Mouse (Mus musculus): Measurements from ENCODE around the gene Gm47995. TPM values are rescaled to one million over a fixed set of nuclear protein-coding genes. Genes with fewer than 3 reads are reported as not detected.
"Not testable (repeated sequence)": the region's sequence is repeated elsewhere in the genome, so short reads cannot be mapped to it uniquely, and the experiment has no call there.

Gene Gm47995
- total and polyA plus RNA-seq, 3 experiments = not detected

GRCm38 (mm10) chr1:151202771-151203170 lies 4.5 kb downstream of the Gm47995 start:
- H3K27ac ChIP-seq (ENCODE audit: insufficient read depth, low read depth); in situ Hi-C loops (cut with MboI; ENCODE audit: low pct_ligation_motif_present, low pct_unique_long_range_greater_than_20kb, low sequenced_read_pairs); dilution Hi-C loops (cut with MboI; ENCODE audit: extremely low pct_ligation_motif_present, extremely low pct_unique_long_range_greater_than_20kb, low sequenced_read_pairs): not testable (repeated sequence)

GRCm38 (mm10) chr1:151203818-151204217 lies 5.6 kb downstream of the Gm47995 start, which contains the start of gene 3110040M04Rik:
Gene 3110040M04Rik, plus strand, starts transcription at chr1:151204121.
- H3K4me2 ChIP-seq (ENCODE audit: insufficient read depth, low read depth, poor library complexity, severe bottlenecking); H3K27me3 ChIP-seq (replicated peaks); H3K4me1 ChIP-seq (ENCODE audit: control insufficient read depth in 1 of 2, insufficient read depth in 2 of 2); H3K4me3 ChIP-seq (replicated peaks in 1 of 3; ENCODE audit: low read depth in 2 of 3, low read length in 2 of 3, poor library complexity in 1 of 3); in situ Hi-C loops (cut with MboI; ENCODE audit: low pct_ligation_motif_present, low pct_unique_long_range_greater_than_20kb, low sequenced_read_pairs); H3K36me3 ChIP-seq (replicated peaks in 1 of 2; ENCODE audit: control insufficient read depth in 1 of 2, insufficient read depth in 1 of 2, low read length in 1 of 2); H3K9me3 ChIP-seq (replicated peaks; ENCODE audit: low read length); DNase-seq (ENCODE audit: extremely low read depth); H3K27ac ChIP-seq (ENCODE audit: insufficient read depth, low read depth); H3K9ac ChIP-seq (ENCODE audit: insufficient read depth, low read depth); dilution Hi-C loops (cut with MboI; ENCODE audit: extremely low pct_ligation_motif_present, extremely low pct_unique_long_range_greater_than_20kb, low sequenced_read_pairs); H3K79me2 ChIP-seq (replicated peaks; ENCODE audit: control insufficient read depth, extremely low read depth, insufficient read depth, poor library complexity, severe bottlenecking): not testable (repeated sequence)

More at GRCm38 (mm10) chr1:151202771-151203170, 4.5 kb downstream of the Gm47995 start:
- not testable (repeated sequence) for H3K9me3 ChIP-seq (replicated peaks; ENCODE audit: low read length); H3K36me3 ChIP-seq (replicated peaks in 1 of 2; ENCODE audit: control insufficient read depth in 1 of 2, insufficient read depth in 1 of 2, low read length in 1 of 2); DNase-seq (ENCODE audit: extremely low read depth); H3K4me2 ChIP-seq (ENCODE audit: insufficient read depth, low read depth, poor library complexity, severe bottlenecking); H3K9ac ChIP-seq (ENCODE audit: insufficient read depth, low read depth); H3K4me3 ChIP-seq (replicated peaks in 1 of 3; ENCODE audit: low read depth in 2 of 3, low read length in 2 of 3, poor library complexity in 1 of 3); H3K79me2 ChIP-seq (replicated peaks; ENCODE audit: control insufficient read depth, extremely low read depth, insufficient read depth, poor library complexity, severe bottlenecking); H3K27me3 ChIP-seq (replicated peaks); H3K4me1 ChIP-seq (ENCODE audit: control insufficient read depth in 1 of 2, insufficient read depth in 2 of 2)

GRCm38 (mm10) chr1:151208493-151208892 lies 10.2 kb downstream of the Gm47995 start:
- in situ Hi-C loops (cut with MboI; ENCODE audit: low pct_ligation_motif_present, low pct_unique_long_range_greater_than_20kb, low sequenced_read_pairs); dilution Hi-C loops (cut with MboI; ENCODE audit: extremely low pct_ligation_motif_present, extremely low pct_unique_long_range_greater_than_20kb, low sequenced_read_pairs); H3K9me3 ChIP-seq (replicated peaks; ENCODE audit: low read length): not testable (repeated sequence)

GRCm38 (mm10) chr1:151208944-151209343 lies 10.7 kb downstream of the Gm47995 start:
- H3K79me2 ChIP-seq (replicated peaks; ENCODE audit: control insufficient read depth, extremely low read depth, insufficient read depth, poor library complexity, severe bottlenecking); in situ Hi-C loops (cut with MboI; ENCODE audit: low pct_ligation_motif_present, low pct_unique_long_range_greater_than_20kb, low sequenced_read_pairs); H3K4me3 ChIP-seq (replicated peaks in 1 of 3; ENCODE audit: low read depth in 2 of 3, low read length in 2 of 3, poor library complexity in 1 of 3); dilution Hi-C loops (cut with MboI; ENCODE audit: extremely low pct_ligation_motif_present, extremely low pct_unique_long_range_greater_than_20kb, low sequenced_read_pairs); H3K27me3 ChIP-seq (replicated peaks); H3K36me3 ChIP-seq (replicated peaks in 1 of 2; ENCODE audit: control insufficient read depth in 1 of 2, insufficient read depth in 1 of 2, low read length in 1 of 2); H3K27ac ChIP-seq (ENCODE audit: insufficient read depth, low read depth); DNase-seq (ENCODE audit: extremely low read depth); H3K4me2 ChIP-seq (ENCODE audit: insufficient read depth, low read depth, poor library complexity, severe bottlenecking); H3K4me1 ChIP-seq (ENCODE audit: control insufficient read depth in 1 of 2, insufficient read depth in 2 of 2); H3K9me3 ChIP-seq (replicated peaks; ENCODE audit: low read length); H3K9ac ChIP-seq (ENCODE audit: insufficient read depth, low read depth): not testable (repeated sequence)

More at GRCm38 (mm10) chr1:151208493-151208892, 10.2 kb downstream of the Gm47995 start:
- not testable (repeated sequence) for H3K4me1 ChIP-seq (ENCODE audit: control insufficient read depth in 1 of 2, insufficient read depth in 2 of 2); H3K27ac ChIP-seq (ENCODE audit: insufficient read depth, low read depth); DNase-seq (ENCODE audit: extremely low read depth); H3K79me2 ChIP-seq (replicated peaks; ENCODE audit: control insufficient read depth, extremely low read depth, insufficient read depth, poor library complexity, severe bottlenecking); H3K4me3 ChIP-seq (replicated peaks in 1 of 3; ENCODE audit: low read depth in 2 of 3, low read length in 2 of 3, poor library complexity in 1 of 3); H3K4me2 ChIP-seq (ENCODE audit: insufficient read depth, low read depth, poor library complexity, severe bottlenecking); H3K9ac ChIP-seq (ENCODE audit: insufficient read depth, low read depth); H3K36me3 ChIP-seq (replicated peaks in 1 of 2; ENCODE audit: control insufficient read depth in 1 of 2, insufficient read depth in 1 of 2, low read length in 1 of 2); H3K27me3 ChIP-seq (replicated peaks)

GRCm38 (mm10) chr1:151209824-151210355 lies 11.6 kb downstream of the Gm47995 start, which contains the start of gene Gm47996:
Gene Gm47996, plus strand, starts transcription at chr1:151210131.
- DNase-seq (ENCODE audit: extremely low read depth); H3K4me1 ChIP-seq (ENCODE audit: control insufficient read depth in 1 of 2, insufficient read depth in 2 of 2); in situ Hi-C loops (cut with MboI; ENCODE audit: low pct_ligation_motif_present, low pct_unique_long_range_greater_than_20kb, low sequenced_read_pairs); H3K9me3 ChIP-seq (replicated peaks; ENCODE audit: low read length); H3K4me3 ChIP-seq (replicated peaks in 1 of 3; ENCODE audit: low read depth in 2 of 3, low read length in 2 of 3, poor library complexity in 1 of 3); H3K9ac ChIP-seq (ENCODE audit: insufficient read depth, low read depth); H3K36me3 ChIP-seq (replicated peaks in 1 of 2; ENCODE audit: control insufficient read depth in 1 of 2, insufficient read depth in 1 of 2, low read length in 1 of 2); H3K27me3 ChIP-seq (replicated peaks); dilution Hi-C loops (cut with MboI; ENCODE audit: extremely low pct_ligation_motif_present, extremely low pct_unique_long_range_greater_than_20kb, low sequenced_read_pairs); H3K4me2 ChIP-seq (ENCODE audit: insufficient read depth, low read depth, poor library complexity, severe bottlenecking); H3K79me2 ChIP-seq (replicated peaks; ENCODE audit: control insufficient read depth, extremely low read depth, insufficient read depth, poor library complexity, severe bottlenecking); H3K27ac ChIP-seq (ENCODE audit: insufficient read depth, low read depth): not testable (repeated sequence)

- peaks cover 0 to 12% of the 10 kb centered on the region in 2 experiments; a peak in 2 of 4 replicates for H3K4me1 ChIP-seq (ENCODE audit: control insufficient read depth in 1 of 2, insufficient read depth in 2 of 2)
- dilution Hi-C loops (cut with MboI; ENCODE audit: extremely low pct_ligation_motif_present, extremely low pct_unique_long_range_greater_than_20kb, low sequenced_read_pairs); H3K27me3 ChIP-seq (replicated peaks); in situ Hi-C loops (cut with MboI; ENCODE audit: low pct_ligation_motif_present, low pct_unique_long_range_greater_than_20kb, low sequenced_read_pairs); DNase-seq (ENCODE audit: extremely low read depth); H3K4me3 ChIP-seq (replicated peaks in 1 of 3; ENCODE audit: low read depth in 2 of 3, low read length in 2 of 3, poor library complexity in 1 of 3); H3K4me2 ChIP-seq (ENCODE audit: insufficient read depth, low read depth, poor library complexity, severe bottlenecking); H3K9ac ChIP-seq (ENCODE audit: insufficient read depth, low read depth); H3K36me3 ChIP-seq (replicated peaks in 1 of 2; ENCODE audit: control insufficient read depth in 1 of 2, insufficient read depth in 1 of 2, low read length in 1 of 2); H3K27ac ChIP-seq (ENCODE audit: insufficient read depth, low read depth); H3K9me3 ChIP-seq (replicated peaks; ENCODE audit: low read length); H3K79me2 ChIP-seq (replicated peaks; ENCODE audit: control insufficient read depth, extremely low read depth, insufficient read depth, poor library complexity, severe bottlenecking): not testable (repeated sequence)
Observed at GRCm38 (mm10) chr1:151211666-151212065, 13.4 kb downstream of the Gm47995 start.

Measured in CH12.LX (cell line).